Mouse (Mus musculus): ENCODE data around the gene Pdgfra. TPM values are rescaled to one million over a fixed set of nuclear protein-coding genes. Genes with fewer than 3 reads are reported as not detected.

Gene Pdgfra
- polyA plus RNA-seq, 1 experiment from 2014 or later: 9.4 TPM

GRCm38 (mm10) chr5:75153626-75153960, 1.5 kb downstream of the Pdgfra start:
- no peak overlapping the region for H3K9ac ChIP-seq (replicated peaks; ENCODE audit: low read length)
- WGBS: 2% methylated on average over 13 of the region's 13 CpGs
- H3K4me2 ChIP-seq (ENCODE audit: low read length): no peak overlapping the region
- H3K9me3 ChIP-seq (ENCODE audit: control insufficient read depth, low read length): no peaks in the 10 kb centered on the region
- DNase-seq (no peak), ATAC-seq (ENCODE audit: low FRiP score, low TSS enrichment) (no peak)
- H3K36me3 ChIP-seq (ENCODE audit: control insufficient read depth, insufficient read depth, low read length): no peaks in the 10 kb centered on the region
- peaks cover 76% of the 10 kb centered on the region for H3K27me3 ChIP-seq (ENCODE audit: control insufficient read depth, insufficient read depth, low read length)
- no peak overlapping the region for H3K27ac ChIP-seq (replicated peaks; ENCODE audit: low read depth, low read length)
- H3K4me1 ChIP-seq (ENCODE audit: control insufficient read depth, insufficient read depth, low read length): peaks cover 12% of the 10 kb centered on the region; the same call in 1 of the 2 replicates
- peak overlapping the region; percentile 18; the same call in 1 of the 2 replicates for H3K4me3 ChIP-seq (replicated peaks; ENCODE audit: low read depth, low read length)

GRCm38 (mm10) chr5:75153961-75154620, 2.0 kb downstream of the Pdgfra start:
- Histone ChIP-seq H3K36me3 (ENCODE audit: control insufficient read depth, insufficient read depth, low read length) (no peaks in the 10 kb centered on the region), H3K9ac (replicated peaks; ENCODE audit: low read length) (no peak overlapping the region), H3K27ac (replicated peaks; ENCODE audit: low read depth, low read length) (no peak overlapping the region), H3K4me1 (ENCODE audit: control insufficient read depth, insufficient read depth, low read length) (peaks cover 12% of the 10 kb centered on the region; the same call in 1 of the 2 replicates), H3K4me2 (ENCODE audit: low read length) (no peak overlapping the region), H3K4me3 (replicated peaks; ENCODE audit: low read depth, low read length) (peak overlapping the region; percentile 18; the same call in 1 of the 2 replicates), H3K9me3 (ENCODE audit: control insufficient read depth, low read length) (no peaks in the 10 kb centered on the region), H3K27me3 (ENCODE audit: control insufficient read depth, insufficient read depth, low read length) (peaks cover 72% of the 10 kb centered on the region)
- DNase-seq (peak; percentile 33), ATAC-seq (ENCODE audit: low FRiP score, low TSS enrichment) (no peak)
- WGBS: under 1% methylated on average over 27 of the region's 27 CpGs

GRCm38 (mm10) chr5:75154621-75155235, 2.6 kb downstream of the Pdgfra start:
- Histone ChIP-seq H3K27ac (replicated peaks; ENCODE audit: low read depth, low read length) (no peak overlapping the region), H3K4me2 (ENCODE audit: low read length) (0 out of 2 replicates have a peak overlapping the region, but pooled peaks have one; percentile 21), H3K9me3 (ENCODE audit: control insufficient read depth, low read length) (no peaks in the 10 kb centered on the region), H3K9ac (replicated peaks; ENCODE audit: low read length) (no peak overlapping the region), H3K4me3 (replicated peaks; ENCODE audit: low read depth, low read length) (no peak overlapping the region), H3K4me1 (ENCODE audit: control insufficient read depth, insufficient read depth, low read length) (peaks cover 11% of the 10 kb centered on the region; the same call in 1 of the 2 replicates), H3K27me3 (ENCODE audit: control insufficient read depth, insufficient read depth, low read length) (peaks cover 65% of the 10 kb centered on the region), H3K36me3 (ENCODE audit: control insufficient read depth, insufficient read depth, low read length) (no peaks in the 10 kb centered on the region)
- under 1% methylated on average over 21 of the region's 21 CpGs for WGBS
- DNase-seq: no peak
- no peak for ATAC-seq (ENCODE audit: low FRiP score, low TSS enrichment)

GRCm38 (mm10) chr5:75155281-75155680, 3.2 kb downstream of the Pdgfra start:
- DNase-seq (no peak), ATAC-seq (ENCODE audit: low FRiP score, low TSS enrichment) (no peak)
- Histone ChIP-seq H3K36me3 (ENCODE audit: control insufficient read depth, insufficient read depth, low read length) (no peaks in the 10 kb centered on the region), H3K27me3 (ENCODE audit: control insufficient read depth, insufficient read depth, low read length) (peaks cover 60% of the 10 kb centered on the region), H3K4me1 (ENCODE audit: control insufficient read depth, insufficient read depth, low read length) (peaks cover 8% of the 10 kb centered on the region; the same call in 1 of the 2 replicates), H3K4me2 (ENCODE audit: low read length) (peak overlapping the region; percentile 74; the same call in 1 of the 2 replicates), H3K9ac (replicated peaks; ENCODE audit: low read length) (no peak overlapping the region), H3K9me3 (ENCODE audit: control insufficient read depth, low read length) (no peaks in the 10 kb centered on the region), H3K27ac (replicated peaks; ENCODE audit: low read depth, low read length) (no peak overlapping the region), H3K4me3 (replicated peaks; ENCODE audit: low read depth, low read length) (peak overlapping the region; percentile 37)
- WGBS: 2% methylated on average over 8 of the region's 9 CpGs

- Histone ChIP-seq H3K27me3 (ENCODE audit: control insufficient read depth, insufficient read depth, low read length) (peaks cover 54% of the 10 kb centered on the region), H3K4me1 (ENCODE audit: control insufficient read depth, insufficient read depth, low read length) (peaks cover 8% of the 10 kb centered on the region; the same call in 1 of the 2 replicates), H3K9me3 (ENCODE audit: control insufficient read depth, low read length) (no peaks in the 10 kb centered on the region), H3K9ac (replicated peaks; ENCODE audit: low read length) (peak overlapping the region; percentile 34), H3K36me3 (ENCODE audit: control insufficient read depth, insufficient read depth, low read length) (no peaks in the 10 kb centered on the region), H3K4me2 (ENCODE audit: low read length) (peak overlapping the region; percentile 74), H3K4me3 (replicated peaks; ENCODE audit: low read depth, low read length) (peak overlapping the region; percentile 37), H3K27ac (replicated peaks; ENCODE audit: low read depth, low read length) (no peak overlapping the region)
- ATAC-seq (ENCODE audit: low FRiP score, low TSS enrichment): peak; percentile 71
- peak; percentile 89 for DNase-seq
- WGBS: under 1% methylated on average over 52 of the region's 52 CpGs
Observed at GRCm38 (mm10) chr5:75155741-75156553, 3.9 kb downstream of the Pdgfra start.

- Histone ChIP-seq H3K4me3 (replicated peaks; ENCODE audit: low read depth, low read length) (peak overlapping the region; percentile 37), H3K27ac (replicated peaks; ENCODE audit: low read depth, low read length) (no peak overlapping the region), H3K9me3 (ENCODE audit: control insufficient read depth, low read length) (no peaks in the 10 kb centered on the region), H3K4me2 (ENCODE audit: low read length) (peak overlapping the region; percentile 74), H3K36me3 (ENCODE audit: control insufficient read depth, insufficient read depth, low read length) (no peaks in the 10 kb centered on the region), H3K9ac (replicated peaks; ENCODE audit: low read length) (peak overlapping the region; percentile 34), H3K4me1 (ENCODE audit: control insufficient read depth, insufficient read depth, low read length) (peaks cover 8% of the 10 kb centered on the region; the same call in 1 of the 2 replicates), H3K27me3 (ENCODE audit: control insufficient read depth, insufficient read depth, low read length) (peaks cover 49% of the 10 kb centered on the region)
- ATAC-seq (ENCODE audit: low FRiP score, low TSS enrichment) (peak; percentile 25; the same call in 1 of the 2 replicates), DNase-seq (peak; percentile 65)
- 2% methylated on average over 21 of the region's 21 CpGs for WGBS
Observed at GRCm38 (mm10) chr5:75156554-75157036, 4.5 kb downstream of the Pdgfra start.

GRCm38 (mm10) chr5:75157038-75157437, 4.9 kb downstream of the Pdgfra start:
- Histone ChIP-seq H3K4me2 (ENCODE audit: low read length) (peak overlapping the region; percentile 74), H3K4me3 (replicated peaks; ENCODE audit: low read depth, low read length) (peak overlapping the region; percentile 37), H3K9ac (replicated peaks; ENCODE audit: low read length) (no peak overlapping the region), H3K9me3 (ENCODE audit: control insufficient read depth, low read length) (no peaks in the 10 kb centered on the region), H3K27ac (replicated peaks; ENCODE audit: low read depth, low read length) (no peak overlapping the region), H3K36me3 (ENCODE audit: control insufficient read depth, insufficient read depth, low read length) (no peaks in the 10 kb centered on the region), H3K27me3 (ENCODE audit: control insufficient read depth, insufficient read depth, low read length) (peaks cover 46% of the 10 kb centered on the region), H3K4me1 (ENCODE audit: control insufficient read depth, insufficient read depth, low read length) (peaks cover 8% of the 10 kb centered on the region; the same call in 1 of the 2 replicates)
- DNase-seq: peak; percentile 90
- no peak for ATAC-seq (ENCODE audit: low FRiP score, low TSS enrichment)
- 0% methylated on average over 3 of the region's 3 CpGs for WGBS

- H3K36me3 ChIP-seq (ENCODE audit: control insufficient read depth, insufficient read depth, low read length): no peaks in the 10 kb centered on the region
- H3K9ac ChIP-seq (replicated peaks; ENCODE audit: low read length): no peak overlapping the region
- ATAC-seq (ENCODE audit: low FRiP score, low TSS enrichment): no peak
- DNase-seq: no peak
- H3K27ac ChIP-seq (replicated peaks; ENCODE audit: low read depth, low read length): no peak overlapping the region
- H3K9me3 ChIP-seq (ENCODE audit: control insufficient read depth, low read length): no peaks in the 10 kb centered on the region
- peaks cover 8% of the 10 kb centered on the region; the same call in 1 of the 2 replicates for H3K4me1 ChIP-seq (ENCODE audit: control insufficient read depth, insufficient read depth, low read length)
- H3K27me3 ChIP-seq (ENCODE audit: control insufficient read depth, insufficient read depth, low read length): peaks cover 20% of the 10 kb centered on the region
- no peak overlapping the region for H3K4me2 ChIP-seq (ENCODE audit: low read length)
- no peak overlapping the region for H3K4me3 ChIP-seq (replicated peaks; ENCODE audit: low read depth, low read length)
- WGBS: 57% methylated on average over 12 of the region's 12 CpGs
Observed at GRCm38 (mm10) chr5:75160530-75161170, 8.6 kb downstream of the Pdgfra start.
